Mouse (Mus musculus): ENCODE measurements around the gene Ehbp1l1. TPM values are rescaled to one million over a fixed set of nuclear protein-coding genes. Genes with fewer than 3 reads are reported as not detected.

The Ehbp1l1 gene
- polyA plus RNA-seq, 1 experiment from 2014 or later = 92.3 TPM

- WGBS = 37% methylated on average over 13 of the region's 14 CpGs
- Histone ChIP-seq H3K4me1 (ENCODE audit: control insufficient read depth, insufficient read depth, low read length) (peaks cover 37% of the 10 kb centered on the region), H3K27me3 (ENCODE audit: control insufficient read depth, insufficient read depth, low read length) (0 out of 2 replicates have a peak, but pooled peaks cover 4% of the 10 kb centered on the region)
Observed at GRCm38 (mm10) chr19:5740320-5741317, 14.5 kb upstream of the Ehbp1l1 start, which contains the start of gene Ltbp3. TSS of gene Ltbp3 (plus strand) at chr19:5740904.

GRCm38 (mm10) chr19:5739446-5739845 lies 13.3 kb upstream of the Ehbp1l1 start:
- H3K4me3 ChIP-seq (ENCODE audit: low read length) = no peak overlapping the region
- H3K4me2 ChIP-seq (ENCODE audit: low read depth, low read length) = no peak overlapping the region
- peaks cover 33% of the 10 kb centered on the region for H3K4me1 ChIP-seq (ENCODE audit: control insufficient read depth, insufficient read depth, low read length)
- ATAC-seq (replicated peaks; ENCODE audit: extremely low read depth, insufficient read depth, low FRiP score) = no peak
- WGBS = 41% methylated on average over 2 of the region's 2 CpGs
- H3K9ac ChIP-seq (ENCODE audit: low read length) = no peak overlapping the region
- H3K36me3 ChIP-seq (ENCODE audit: control insufficient read depth, insufficient read depth) = no peaks in the 10 kb centered on the region
- H3K27me3 ChIP-seq (ENCODE audit: control insufficient read depth, insufficient read depth, low read length) = peaks cover 6% of the 10 kb centered on the region; the same call in 1 of the 2 replicates
- no peaks in the 10 kb centered on the region for H3K9me3 ChIP-seq (replicated peaks; ENCODE audit: control insufficient read depth, low read length)
- no peak overlapping the region for H3K27ac ChIP-seq (ENCODE audit: low read length)

More at GRCm38 (mm10) chr19:5740320-5741317, 14.5 kb upstream of the Ehbp1l1 start, which contains the start of gene Ltbp3:
- H3K27ac ChIP-seq (ENCODE audit: low read length) = peak within 1 kb of the TSS; percentile 95
- H3K9ac ChIP-seq (ENCODE audit: low read length) = peak within 1 kb of the TSS; percentile 96
- ATAC-seq (replicated peaks; ENCODE audit: extremely low read depth, insufficient read depth, low FRiP score) = peak; percentile 67
- no peaks in the 10 kb centered on the region for H3K9me3 ChIP-seq (replicated peaks; ENCODE audit: control insufficient read depth, low read length)
- H3K4me3 ChIP-seq (ENCODE audit: low read length) = peak within 1 kb of the TSS; percentile 85
- peak within 1 kb of the TSS; percentile 96 for H3K4me2 ChIP-seq (ENCODE audit: low read depth, low read length)
- no peaks in the 10 kb centered on the region for H3K36me3 ChIP-seq (ENCODE audit: control insufficient read depth, insufficient read depth)

- Histone ChIP-seq H3K4me2 (ENCODE audit: low read depth, low read length) (no peak overlapping the region), H3K4me3 (ENCODE audit: low read length) (no peak overlapping the region), H3K4me1 (ENCODE audit: control insufficient read depth, insufficient read depth, low read length) (peaks cover 11% of the 10 kb centered on the region), H3K9ac (ENCODE audit: low read length) (no peak overlapping the region), H3K27me3 (ENCODE audit: control insufficient read depth, insufficient read depth, low read length) (peaks cover 6% of the 10 kb centered on the region; the same call in 1 of the 2 replicates), H3K36me3 (ENCODE audit: control insufficient read depth, insufficient read depth) (peaks cover 3% of the 10 kb centered on the region; the same call in 1 of the 2 replicates), H3K27ac (ENCODE audit: low read length) (no peak overlapping the region), H3K9me3 (replicated peaks; ENCODE audit: control insufficient read depth, low read length) (no peaks in the 10 kb centered on the region)
- 67% methylated on average over 9 of the region's 9 CpGs for WGBS
- ATAC-seq (replicated peaks; ENCODE audit: extremely low read depth, insufficient read depth, low FRiP score) = no peak
Observed at GRCm38 (mm10) chr19:5734325-5734724, 8.2 kb upstream of the Ehbp1l1 start.

DNA sequence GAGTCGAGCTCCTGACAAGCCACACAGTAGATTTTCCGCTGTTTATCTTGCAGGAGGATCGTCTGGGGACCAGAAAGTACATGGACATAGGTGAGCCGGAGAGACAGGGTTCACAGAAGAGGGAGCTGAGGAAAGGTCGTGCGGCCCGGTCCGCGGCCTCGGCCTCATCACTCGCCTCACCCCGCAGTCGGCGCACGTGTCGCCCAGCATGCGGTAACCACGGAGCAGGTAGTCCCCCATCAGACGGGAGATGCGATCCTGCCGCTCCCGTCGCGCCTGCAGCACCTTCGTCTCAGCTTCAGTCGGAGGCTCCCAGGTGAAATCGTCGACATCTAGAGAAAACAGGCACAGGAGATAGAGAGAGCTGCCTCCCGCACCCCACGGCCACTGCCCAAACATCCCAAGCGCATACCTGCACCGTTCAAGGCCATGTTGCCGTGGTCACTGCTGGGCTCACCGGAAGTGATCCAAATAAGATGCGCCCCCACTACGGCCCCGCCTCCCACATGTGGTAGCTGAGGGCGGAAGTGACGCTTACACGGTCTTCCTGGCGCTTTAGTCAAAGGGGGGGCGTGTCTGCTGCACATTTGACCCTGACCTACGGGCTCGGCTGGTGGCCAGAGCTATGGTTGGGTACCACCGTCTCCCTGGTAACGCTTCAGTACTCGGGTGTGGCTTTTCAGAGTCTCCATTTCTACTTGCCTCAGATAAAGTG lies 5.3 kb upstream of the Ehbp1l1 start:
- peak overlapping the region; percentile 83 for H3K9ac ChIP-seq (ENCODE audit: low read length)
- H3K4me3 ChIP-seq (ENCODE audit: low read length) = peak overlapping the region; percentile 77
- peaks cover 4% of the 10 kb centered on the region; the same call in 1 of the 2 replicates for H3K27me3 ChIP-seq (ENCODE audit: control insufficient read depth, insufficient read depth, low read length)
- WGBS = under 1% methylated on average over 47 of the region's 47 CpGs
- no peaks in the 10 kb centered on the region for H3K9me3 ChIP-seq (replicated peaks; ENCODE audit: control insufficient read depth, low read length)
- peak; percentile 80 for ATAC-seq (replicated peaks; ENCODE audit: extremely low read depth, insufficient read depth, low FRiP score)
- H3K36me3 ChIP-seq (ENCODE audit: control insufficient read depth, insufficient read depth) = peaks cover 3% of the 10 kb centered on the region; the same call in 1 of the 2 replicates
- peak overlapping the region; percentile 94 for H3K4me2 ChIP-seq (ENCODE audit: low read depth, low read length)
- peaks cover 34% of the 10 kb centered on the region for H3K4me1 ChIP-seq (ENCODE audit: control insufficient read depth, insufficient read depth, low read length)
- peak overlapping the region; percentile 49; the same call in 1 of the 2 replicates for H3K27ac ChIP-seq (ENCODE audit: low read length)

- Histone ChIP-seq H3K4me3 (ENCODE audit: low read length) (peak overlapping the region; percentile 77), H3K27me3 (ENCODE audit: control insufficient read depth, insufficient read depth, low read length) (peaks cover 4% of the 10 kb centered on the region; the same call in 1 of the 2 replicates), H3K9me3 (replicated peaks; ENCODE audit: control insufficient read depth, low read length) (no peaks in the 10 kb centered on the region), H3K27ac (ENCODE audit: low read length) (no peak overlapping the region), H3K36me3 (ENCODE audit: control insufficient read depth, insufficient read depth) (peaks cover 3% of the 10 kb centered on the region; the same call in 1 of the 2 replicates), H3K9ac (ENCODE audit: low read length) (peak overlapping the region; percentile 83), H3K4me2 (ENCODE audit: low read depth, low read length) (peak overlapping the region; percentile 94), H3K4me1 (ENCODE audit: control insufficient read depth, insufficient read depth, low read length) (peaks cover 35% of the 10 kb centered on the region)
- no peak for ATAC-seq (replicated peaks; ENCODE audit: extremely low read depth, insufficient read depth, low FRiP score)
- WGBS = 72% methylated on average over 29 of the region's 29 CpGs
Observed at GRCm38 (mm10) chr19:5730314-5731186, 4.4 kb upstream of the Ehbp1l1 start.

GRCm38 (mm10) chr19:5729444-5729815 lies 3.3 kb upstream of the Ehbp1l1 start, which contains the start of gene Fam89b:
TSS of gene Fam89b (minus strand) at chr19:5729653.
- Histone ChIP-seq H3K27me3 (ENCODE audit: control insufficient read depth, insufficient read depth, low read length) (no peaks in the 10 kb centered on the region), H3K4me3 (ENCODE audit: low read length) (peak within 1 kb of the TSS; percentile 93), H3K9me3 (replicated peaks; ENCODE audit: control insufficient read depth, low read length) (no peaks in the 10 kb centered on the region), H3K27ac (ENCODE audit: low read length) (peak within 1 kb of the TSS; percentile 92), H3K4me2 (ENCODE audit: low read depth, low read length) (peak within 1 kb of the TSS; percentile 97), H3K4me1 (ENCODE audit: control insufficient read depth, insufficient read depth, low read length) (peaks cover 35% of the 10 kb centered on the region), H3K36me3 (ENCODE audit: control insufficient read depth, insufficient read depth) (peaks cover 3% of the 10 kb centered on the region; the same call in 1 of the 2 replicates), H3K9ac (ENCODE audit: low read length) (peak within 1 kb of the TSS; percentile 98)
- WGBS = under 1% methylated on average over 37 of the region's 37 CpGs
- peak; percentile 64 for ATAC-seq (replicated peaks; ENCODE audit: extremely low read depth, insufficient read depth, low FRiP score)

DNA sequence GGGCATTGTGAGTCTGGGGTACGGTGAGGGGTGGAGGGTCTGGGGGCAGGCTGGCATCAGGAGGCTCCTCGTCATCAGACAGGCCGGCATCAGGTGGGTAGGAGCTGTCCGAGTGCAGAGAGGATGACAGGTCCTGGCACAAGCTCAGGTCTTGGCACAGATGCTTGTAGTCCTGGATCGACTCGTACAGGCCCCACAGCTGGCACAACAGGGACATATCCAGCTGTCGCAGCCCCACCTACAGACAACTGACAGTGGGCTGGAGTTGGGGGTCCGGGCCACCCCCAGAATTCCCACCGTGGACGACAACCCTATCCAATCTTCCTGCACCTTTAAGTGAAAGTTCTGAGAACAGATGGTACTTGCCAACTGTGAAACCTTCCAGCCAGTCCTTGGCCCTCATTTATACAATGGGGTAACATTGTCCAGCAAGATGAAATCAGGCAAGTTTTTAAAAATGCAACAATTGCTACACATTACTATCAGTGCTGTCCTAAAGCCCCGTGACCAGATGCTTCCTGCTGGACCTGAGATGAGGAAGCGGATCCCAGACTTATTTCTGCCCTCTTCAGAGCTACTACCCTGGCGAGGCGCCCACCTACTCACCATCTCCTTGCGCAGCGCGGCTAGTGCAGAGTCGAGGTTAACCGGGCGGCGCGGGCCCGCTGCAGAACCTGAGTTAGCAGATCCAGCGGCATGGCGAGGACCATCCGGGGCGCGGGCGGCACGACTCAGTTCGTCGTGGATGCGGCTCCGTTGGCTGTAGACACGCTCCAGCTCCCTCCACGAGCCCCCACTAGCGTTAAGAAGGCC lies 2.7 kb upstream of the Ehbp1l1 start:
- H3K36me3 ChIP-seq (ENCODE audit: control insufficient read depth, insufficient read depth) = peaks cover 3% of the 10 kb centered on the region; the same call in 1 of the 2 replicates
- ATAC-seq (replicated peaks; ENCODE audit: extremely low read depth, insufficient read depth, low FRiP score) = no peak; the same call in 1 of the 2 replicates
- H3K4me3 ChIP-seq (ENCODE audit: low read length) = peak overlapping the region; percentile 93
- WGBS = 5% methylated on average over 37 of the region's 37 CpGs
- peak overlapping the region; percentile 97 for H3K4me2 ChIP-seq (ENCODE audit: low read depth, low read length)
- H3K27me3 ChIP-seq (ENCODE audit: control insufficient read depth, insufficient read depth, low read length) = no peaks in the 10 kb centered on the region
- peaks cover 41% of the 10 kb centered on the region for H3K4me1 ChIP-seq (ENCODE audit: control insufficient read depth, insufficient read depth, low read length)
- H3K27ac ChIP-seq (ENCODE audit: low read length) = peak overlapping the region; percentile 92
- peak overlapping the region; percentile 98 for H3K9ac ChIP-seq (ENCODE audit: low read length)
- H3K9me3 ChIP-seq (replicated peaks; ENCODE audit: control insufficient read depth, low read length) = no peaks in the 10 kb centered on the region
